Comparison of ENCODE assay signal across 8 mouse cellular contexts in genomic region chr8:120666807-120667470, GRCm38 (mm10). TPM values are rescaled to one million over a fixed set of nuclear protein-coding genes. Genes with fewer than 3 reads are reported as not detected.
DNase-seq lines count a peak whose midpoint lies in the region; ATAC-seq and TF ChIP-seq lines count a peak whose summit lies in the region.

No protein-coding gene starts in this region.

- no peaks in the 10 kb centered on the region for H3K9me3 ChIP-seq in heart, embryonic 14.5 days (ENCODE audit: control insufficient read depth, low read length)
- H3K9me3 ChIP-seq in MEL (replicated peaks; ENCODE audit: insufficient read depth, low read length) = no peaks in the 10 kb centered on the region
- H3K9me3 ChIP-seq in forebrain, embryonic 14.5 days (replicated peaks; ENCODE audit: control insufficient read depth, low read length) = no peaks in the 10 kb centered on the region

- TF ChIP-seq EP300 in MEL (IDR thresholded peaks at IDR 0.05; ENCODE audit: low read depth in 1 of 2, low read length in 2 of 2) = no peak

- DNase-seq in heart, adult 9 months (ENCODE audit: low spot score in 2 of 2) = no peak
- peak; percentile 52 for DNase-seq in MEL (ENCODE audit: low read depth, low spot score)
- no peak for DNase-seq in forebrain, embryonic 14.5 days (ENCODE audit: low spot score)
- no peak for DNase-seq in frontal cortex, postnatal 10 days (ENCODE audit: low spot score in 2 of 2)
- DNase-seq in frontal cortex, postnatal 25 days (ENCODE audit: low spot score in 2 of 2) = no peak
- DNase-seq in urinary bladder, adult 18-20 months (ENCODE audit: low spot score in 2 of 2) = no peak

- H3K27me3 ChIP-seq in heart, embryonic 14.5 days (ENCODE audit: control insufficient read depth, insufficient read depth, low read length) = no peaks in the 10 kb centered on the region
- H3K27me3 ChIP-seq in MEL (ENCODE audit: control insufficient read depth in 1 of 2, insufficient read depth in 2 of 2, low read length in 2 of 2) = no peaks in the 10 kb centered on the region
- H3K27me3 ChIP-seq in forebrain, embryonic 14.5 days (replicated peaks; ENCODE audit: control insufficient read depth, insufficient read depth, low read length) = no peaks in the 10 kb centered on the region

- TF ChIP-seq CTCF in MEL (IDR thresholded peaks at IDR 0.05 in 2 of 3, conservative IDR thresholded peaks at IDR 0.05 in 1 of 3; ENCODE audit: control insufficient read depth in 1 of 3, insufficient read depth in 1 of 3, low read depth in 2 of 3, low read length in 3 of 3, poor library complexity in 1 of 3, severe bottlenecking in 1 of 3) = no peak

- H3K36me3 ChIP-seq in heart, embryonic 14.5 days (ENCODE audit: control insufficient read depth, insufficient read depth, low read length) = peaks cover 39% of the 10 kb centered on the region
- peaks cover 6 to 22% of the 10 kb centered on the region in 2 experiments for H3K36me3 ChIP-seq in MEL (ENCODE audit: control insufficient read depth in 1 of 2, insufficient read depth in 2 of 2, low read length in 2 of 2)
- H3K36me3 ChIP-seq in forebrain, embryonic 14.5 days (ENCODE audit: control insufficient read depth, insufficient read depth, low read length) = peaks cover 21% of the 10 kb centered on the region
- H3K36me3 ChIP-seq in macrophage (ENCODE audit: inconsistent target) = peaks cover 20% of the 10 kb centered on the region

- H3K4me1 ChIP-seq in heart, embryonic 14.5 days (ENCODE audit: control insufficient read depth in 2 of 2, insufficient read depth in 2 of 2, low read length in 2 of 2) = peaks cover 11 to 41% of the 10 kb centered on the region in 2 experiments
- peaks cover 0 to 18% of the 10 kb centered on the region in 2 experiments; a peak in 2 of 4 replicates for H3K4me1 ChIP-seq in MEL (ENCODE audit: control insufficient read depth in 1 of 2, insufficient read depth in 2 of 2, low read length in 2 of 2)
- H3K4me1 ChIP-seq in forebrain, embryonic 14.5 days (ENCODE audit: control insufficient read depth, insufficient read depth, low read length) = peaks cover 18% of the 10 kb centered on the region

- peak overlapping the region; percentile 56 to 97 for H3K4me3 ChIP-seq in heart, embryonic 14.5 days (ENCODE audit: control insufficient read depth in 1 of 2, insufficient read depth in 1 of 2, low read depth in 1 of 2, low read length in 2 of 2)
- H3K4me3 ChIP-seq in MEL (ENCODE audit: control insufficient read depth in 1 of 2, insufficient read depth in 1 of 2, low read depth in 2 of 2, low read length in 2 of 2) = peak overlapping the region; percentile 87 to 100
- H3K4me3 ChIP-seq in forebrain, embryonic 14.5 days (ENCODE audit: low read depth, low read length) = peak overlapping the region; percentile 94
- H3K4me3 ChIP-seq in macrophage (ENCODE audit: inconsistent target) = peak overlapping the region; percentile 74

- 6% methylated on average over 17 of the region's 17 CpGs for WGBS in heart, embryonic 14.5 days
- WGBS in forebrain, embryonic 14.5 days = 1% methylated on average over 17 of the region's 17 CpGs
- WGBS in macrophage (ENCODE audit: missing documents) = 22% methylated on average over 17 of the region's 17 CpGs

- TF ChIP-seq RAD21 in MEL (IDR thresholded peaks at IDR 0.05; ENCODE audit: low read depth, low read length) = no peak

- H3K4me2 ChIP-seq in heart, embryonic 14.5 days (ENCODE audit: low read length) = peak overlapping the region; percentile 92
- peak overlapping the region; percentile 88 for H3K4me2 ChIP-seq in forebrain, embryonic 14.5 days (ENCODE audit: low read length)

- no peak for ATAC-seq in heart, embryonic 14.5 days (ENCODE audit: insufficient number of reproducible peaks, insufficient read depth, low FRiP score, low read depth)
- ATAC-seq in forebrain, embryonic 14.5 days = no peak

- peak overlapping the region in 1 of 2 experiments; percentile 85; a peak in 2 of 4 replicates for H3K27ac ChIP-seq in heart, embryonic 14.5 days (replicated peaks in 1 of 2; ENCODE audit: control insufficient read depth in 1 of 2, insufficient read depth in 1 of 2, low read depth in 2 of 2, low read length in 2 of 2)
- H3K27ac ChIP-seq in MEL (ENCODE audit: control insufficient read depth, low read depth, low read length) = peak overlapping the region; percentile 44
- peak overlapping the region; percentile 79 for H3K27ac ChIP-seq in forebrain, embryonic 14.5 days (ENCODE audit: low read depth, low read length)
- peak overlapping the region; percentile 39 for H3K27ac ChIP-seq in macrophage

- TF ChIP-seq POLR2A in MEL (IDR thresholded peaks at IDR 0.05; ENCODE audit: control insufficient read depth in 1 of 2, insufficient read depth in 1 of 2, low read depth in 1 of 2, low read length in 2 of 2, poor library complexity in 1 of 2) = no peak

- peaks cover 80% of the 10 kb centered on the region for H3K79me2 ChIP-seq in MEL (ENCODE audit: control insufficient read depth, insufficient read depth, low read length, poor library complexity)
- peaks cover 89% of the 10 kb centered on the region for H3K79me2 ChIP-seq in macrophage (ENCODE audit: inconsistent target)

- H3K9ac ChIP-seq in heart, embryonic 14.5 days (ENCODE audit: low read length) = peak overlapping the region; percentile 97
- H3K9ac ChIP-seq in MEL (ENCODE audit: control insufficient read depth, low read depth, low read length, poor library complexity, severe bottlenecking) = peak overlapping the region; percentile 83
- peak overlapping the region; percentile 97 for H3K9ac ChIP-seq in forebrain, embryonic 14.5 days (ENCODE audit: low read length)

TF ChIP-seq in MEL, 35 proteins besides CTCF, POLR2A, EP300 and RAD21 (continues in another document):
- TF ChIP-seq TBP (IDR thresholded peaks at IDR 0.05; ENCODE audit: low read depth, low read length) (no peak; the same call in 1 of the 2 replicates), TAL1 (IDR thresholded peaks at IDR 0.05; ENCODE audit: low read length) (no peak), MYB (IDR thresholded peaks at IDR 0.05; ENCODE audit: low read depth, low read length) (no peak), ZNF384 (IDR thresholded peaks at IDR 0.05; ENCODE audit: low read depth, low read length) (no peak), SIN3A (IDR thresholded peaks at IDR 0.05; ENCODE audit: low read length) (no peak), MEF2A (IDR thresholded peaks at IDR 0.05; ENCODE audit: extremely low read depth, insufficient replicate concordance, low read depth, low read length, poor library complexity, severe bottlenecking) (no peak), GABPA (IDR thresholded peaks at IDR 0.05; ENCODE audit: low read depth, low read length) (no peak), ELF1 (IDR thresholded peaks at IDR 0.05; ENCODE audit: low read depth, low read length) (no peak)

RNA-seq across cellular contexts. Expression of gene Gm27021, which starts 0.9 kb away (rescaled TPM):
- polyA plus RNA-seq in heart, embryonic 14.5 days (2014; fragmentation: Nextera tagmentation; extraction: Ambion mirVana) = 0.45 and 0.65 TPM in 2 replicates
- 0.54 TPM in 1 of 2 replicates, not detected in the other for total RNA-seq in MEL (2012; rRNA removed)
- polyA plus RNA-seq in MEL (2012; ENCODE audit: insufficient read depth in 1 of 2, insufficient read length in 2 of 2, low read depth in 1 of 2, low replicate concordance in 2 of 2, missing spikeins in 1 of 2) (under 1 TPM in 1 of 2 experiments, not detected in 1; 0.21 TPM), macrophage (2018) (0.76 to 0.96 TPM in 2 of 3 replicates, not detected in the other)
- 2.9 and 6.9 TPM in 2 replicates for polyA plus RNA-seq in forebrain, embryonic 14.5 days (2014; fragmentation: Nextera tagmentation; extraction: Ambion mirVana)
- total RNA-seq in macrophage (2018; cell fraction: chromatin; rRNA removed) = not detected
- total RNA-seq in macrophage (2018; cell fraction: cytosol; rRNA removed) = 1 to 10 TPM in 7 of 26 experiments, under 1 TPM in 15, not detected in 4; 0.18 to 1.7 (median 0.68) TPM
- total RNA-seq in macrophage (2018; cell fraction: nucleus; rRNA removed) = 1 to 10 TPM in 1 of 26 experiments, under 1 TPM in 1, not detected in 24; 0.89 to 1.1 TPM

RNA-seq across cellular contexts. Expression of gene Cox4i1, which starts 1.1 kb away (rescaled TPM):
- polyA plus RNA-seq in heart, embryonic 14.5 days (2014; fragmentation: Nextera tagmentation; extraction: Ambion mirVana) = 2,314 and 2,402 TPM in 2 replicates
- 1,299 and 1,431 TPM in 2 replicates for total RNA-seq in MEL (2012; rRNA removed)
- polyA plus RNA-seq in MEL (2012; ENCODE audit: insufficient read depth in 1 of 2, insufficient read length in 2 of 2, low read depth in 1 of 2, low replicate concordance in 2 of 2, missing spikeins in 1 of 2) (1,000 to 10,000 TPM; 1,011 to 2,173 TPM), macrophage (2018) (521 to 775 TPM (median 707 TPM) in 3 replicates)
- polyA plus RNA-seq in forebrain, embryonic 14.5 days (2014; fragmentation: Nextera tagmentation; extraction: Ambion mirVana) = 1,002 and 1,092 TPM in 2 replicates
- 100 to 1,000 TPM in 5 of 26 experiments, 10 to 100 TPM in 21; 43.1 to 125 (median 79.7) TPM for total RNA-seq in macrophage (2018; cell fraction: chromatin; rRNA removed)
- 1,000 to 10,000 TPM in 1 of 26 experiments, 100 to 1,000 TPM in 25; 586 to 1,058 (median 761) TPM for total RNA-seq in macrophage (2018; cell fraction: cytosol; rRNA removed)
- total RNA-seq in macrophage (2018; cell fraction: nucleus; rRNA removed) = 100 to 1,000 TPM; 140 to 293 (median 184) TPM

RNA-seq across cellular contexts. Expression of gene Emc8, which starts 1.4 kb away (rescaled TPM):
- 166 and 168 TPM in 2 replicates for polyA plus RNA-seq in heart, embryonic 14.5 days (2014; fragmentation: Nextera tagmentation; extraction: Ambion mirVana)
- total RNA-seq in MEL (2012; rRNA removed) = 180 and 187 TPM in 2 replicates
- 100 to 1,000 TPM in 1 of 2 experiments, not detected in 1; 269 TPM for polyA plus RNA-seq in MEL (2012; ENCODE audit: insufficient read depth in 1 of 2, insufficient read length in 2 of 2, low read depth in 1 of 2, low replicate concordance in 2 of 2, missing spikeins in 1 of 2)
- polyA plus RNA-seq in forebrain, embryonic 14.5 days (2014; fragmentation: Nextera tagmentation; extraction: Ambion mirVana) = 193 and 216 TPM in 2 replicates
- 10 to 100 TPM in 17 of 26 experiments, 1 to 10 TPM in 9; 4.1 to 37.4 (median 12.2) TPM for total RNA-seq in macrophage (2018; cell fraction: chromatin; rRNA removed)
- total RNA-seq in macrophage (2018; cell fraction: cytosol; rRNA removed) = 10 to 100 TPM; 27.5 to 49.4 (median 37.6) TPM
- total RNA-seq in macrophage (2018; cell fraction: nucleus; rRNA removed) = 10 to 100 TPM in 16 of 26 experiments, 1 to 10 TPM in 10; 5.8 to 26.6 (median 11.3) TPM
- polyA plus RNA-seq in macrophage (2018) = 30.6 to 41.0 TPM (median 40.7 TPM) in 3 replicates

RNA-seq across cellular contexts. Expression of gene 1190005I06Rik, which starts 19.5 kb away (rescaled TPM):
- polyA plus RNA-seq in heart, embryonic 14.5 days (2014; fragmentation: Nextera tagmentation; extraction: Ambion mirVana) = 5.8 and 6.2 TPM in 2 replicates
- 2.0 and 2.3 TPM in 2 replicates for total RNA-seq in MEL (2012; rRNA removed)
- polyA plus RNA-seq in MEL (2012; ENCODE audit: insufficient read depth in 1 of 2, insufficient read length in 2 of 2, low read depth in 1 of 2, low replicate concordance in 2 of 2, missing spikeins in 1 of 2) = 1 to 10 TPM in 1 of 2 experiments, not detected in 1; 2.1 TPM
- polyA plus RNA-seq in forebrain, embryonic 14.5 days (2014; fragmentation: Nextera tagmentation; extraction: Ambion mirVana) = 7.1 and 8.3 TPM in 2 replicates
- total RNA-seq in macrophage (2018; cell fraction: chromatin; rRNA removed) = 1 to 10 TPM in 10 of 26 experiments, not detected in 16; 1.3 to 4.2 (median 2.0) TPM
- 1 to 10 TPM in 20 of 26 experiments, under 1 TPM in 6; 0.59 to 5.7 (median 1.9) TPM for total RNA-seq in macrophage (2018; cell fraction: cytosol; rRNA removed)
- 1 to 10 TPM in 12 of 26 experiments, under 1 TPM in 1, not detected in 13; 0.91 to 4.9 (median 1.6) TPM for total RNA-seq in macrophage (2018; cell fraction: nucleus; rRNA removed)
- 0.83 to 3.2 TPM (median 2.1 TPM) in 3 replicates for polyA plus RNA-seq in macrophage (2018)
